In genomic region chr10:80297526-80298133, GRCm38 (mm10) we compare ENCODE assay signal across 11 mouse cellular contexts. TPM values are rescaled to one million over a fixed set of nuclear protein-coding genes. Genes with fewer than 3 reads are reported as not detected.
DNase-seq lines count a peak whose midpoint lies in the region; ATAC-seq and TF ChIP-seq lines count a peak whose summit lies in the region.
"Had no signal": no experiment of that assay in that cellular context is flagged by ENCODE, and none has a peak within 500 bp of the region (broad histone marks: within the 10 kb centered on the region; RNA-seq: fewer than 3 reads in every experiment).

No protein-coding gene starts in this region.

- H3K9me3 ChIP-seq in forebrain, embryonic 10.5 days: no peaks in the 10 kb centered on the region
- no peaks in the 10 kb centered on the region for H3K9me3 ChIP-seq in hindbrain, embryonic 14.5 days (ENCODE audit: control insufficient read depth, low read length)
- H3K9me3 ChIP-seq in neural tube, embryonic 13.5 days: no peaks in the 10 kb centered on the region
- H3K9me3 ChIP-seq: liver, embryonic 15.5 days had no signal

- TF ChIP-seq CTCF in layer of hippocampus, adult 2 months (conservative IDR thresholded peaks at IDR 0.05): no peak

- H3K4me2 ChIP-seq in hindbrain, embryonic 14.5 days (replicated peaks): peak overlapping the region; percentile 95
- peak overlapping the region; percentile 99 for H3K4me2 ChIP-seq in neural tube, embryonic 13.5 days
- H3K4me2 ChIP-seq: liver, embryonic 15.5 days had no signal

- H3K4me1 ChIP-seq in forebrain, embryonic 10.5 days: peaks cover 97% of the 10 kb centered on the region
- peaks cover 62% of the 10 kb centered on the region for H3K4me1 ChIP-seq in hindbrain, embryonic 14.5 days (replicated peaks; ENCODE audit: control insufficient read depth, insufficient read depth, low read length)
- H3K4me1 ChIP-seq in neural tube, embryonic 13.5 days (replicated peaks): peaks cover 90% of the 10 kb centered on the region

- no peak for DNase-seq in layer of hippocampus, adult 2 months (ENCODE audit: low spot score in 2 of 2)
- no peak for DNase-seq in layer of hippocampus, adult 18-20 months (ENCODE audit: low spot score in 2 of 2)
- no peak for DNase-seq in forebrain, embryonic 10.5 days (ENCODE audit: extremely low spot score, low spot score)
- DNase-seq in hindbrain, embryonic 14.5 days (ENCODE audit: low spot score): no peak
- no peak for DNase-seq in embryo, embryonic 10.5 days (ENCODE audit: low spot score)
- DNase-seq in lung, postnatal 25 days (ENCODE audit: low spot score): no peak
- DNase-seq: heart, adult 18-20 months; thymus, postnatal 14 days had no signal

- peak overlapping the region; percentile 87 for H3K27ac ChIP-seq in layer of hippocampus, adult 2 months
- H3K27ac ChIP-seq in forebrain, embryonic 10.5 days: peak overlapping the region; percentile 89
- peak overlapping the region; percentile 96 for H3K27ac ChIP-seq in hindbrain, embryonic 14.5 days
- peak overlapping the region; percentile 97 for H3K27ac ChIP-seq in neural tube, embryonic 13.5 days (replicated peaks)
- H3K27ac ChIP-seq: liver, embryonic 15.5 days had no signal

- peak overlapping the region; percentile 96; the same call in 1 of the 2 replicates for H3K9ac ChIP-seq in hindbrain, embryonic 14.5 days
- peak overlapping the region; percentile 100 for H3K9ac ChIP-seq in neural tube, embryonic 13.5 days
- H3K9ac ChIP-seq: liver, embryonic 15.5 days had no signal

- peak overlapping the region; percentile 8 for H3K4me3 ChIP-seq in layer of hippocampus, adult 2 months
- H3K4me3 ChIP-seq in forebrain, embryonic 10.5 days: 0 out of 2 replicates have a peak overlapping the region, but pooled peaks have one; percentile 9
- no peak overlapping the region for H3K4me3 ChIP-seq in hindbrain, embryonic 14.5 days (replicated peaks; ENCODE audit: low read length)
- peak overlapping the region; percentile 44; the same call in 1 of the 2 replicates for H3K4me3 ChIP-seq in neural tube, embryonic 13.5 days
- H3K4me3 ChIP-seq: liver, embryonic 15.5 days had no signal

- peaks cover 36% of the 10 kb centered on the region for H3K36me3 ChIP-seq in forebrain, embryonic 10.5 days (replicated peaks)
- peaks cover 32% of the 10 kb centered on the region for H3K36me3 ChIP-seq in hindbrain, embryonic 14.5 days (replicated peaks; ENCODE audit: control insufficient read depth, insufficient read depth)
- peaks cover 33% of the 10 kb centered on the region for H3K36me3 ChIP-seq in neural tube, embryonic 13.5 days

- 79% methylated on average over 8 of the region's 8 CpGs for WGBS in forebrain, embryonic 10.5 days
- WGBS in hindbrain, embryonic 14.5 days: 64% methylated on average over 8 of the region's 8 CpGs
- 69% methylated on average over 8 of the region's 8 CpGs for WGBS in neural tube, embryonic 13.5 days

- peaks cover 63% of the 10 kb centered on the region for H3K27me3 ChIP-seq in forebrain, embryonic 10.5 days (ENCODE audit: poor library complexity, severe bottlenecking)
- H3K27me3 ChIP-seq in hindbrain, embryonic 14.5 days (ENCODE audit: control insufficient read depth, insufficient read depth, low read length): no peaks in the 10 kb centered on the region
- no peaks in the 10 kb centered on the region for H3K27me3 ChIP-seq in neural tube, embryonic 13.5 days

- no peak for ATAC-seq in hindbrain, embryonic 14.5 days (ENCODE audit: low FRiP score)
- ATAC-seq in neural tube, embryonic 13.5 days (ENCODE audit: low read depth): no peak
- ATAC-seq: inflammation-experienced regulatory T-cells, adult 6 months had no signal

RNA-seq across cellular contexts. Expression of gene Apc2, which starts 1.9 kb away (rescaled TPM):
- total RNA-seq in layer of hippocampus, adult 2 months (2021): 100 to 1,000 TPM in 1 of 2 experiments, 10 to 100 TPM in 1; 98.3 to 110 TPM
- total RNA-seq in layer of hippocampus, adult 18-20 months (2021): 10 to 100 TPM; 94.5 to 95.5 TPM
- 19.4 and 27.0 TPM in 2 replicates for polyA plus RNA-seq in forebrain, embryonic 10.5 days (2016; fragmentation: Nextera tagmentation; extraction: Ambion mirVana)
- 200 and 216 TPM in 2 replicates for polyA plus RNA-seq in hindbrain, embryonic 14.5 days (2014; fragmentation: Nextera tagmentation; extraction: Ambion mirVana)
- 153 and 156 TPM in 2 replicates for polyA plus RNA-seq in neural tube, embryonic 13.5 days (2015; fragmentation: Nextera tagmentation; extraction: Ambion mirVana)

RNA-seq across cellular contexts. Expression of gene Rps15, which starts 5.4 kb away (rescaled TPM):
- 100 to 1,000 TPM; 926 to 932 TPM for total RNA-seq in layer of hippocampus, adult 2 months (2021)
- 1,000 to 10,000 TPM in 1 of 2 experiments, 100 to 1,000 TPM in 1; 997 to 1,043 TPM for total RNA-seq in layer of hippocampus, adult 18-20 months (2021)
- polyA plus RNA-seq in forebrain, embryonic 10.5 days (2016; fragmentation: Nextera tagmentation; extraction: Ambion mirVana): 1,138 and 1,144 TPM in 2 replicates
- polyA plus RNA-seq in hindbrain, embryonic 14.5 days (2014; fragmentation: Nextera tagmentation; extraction: Ambion mirVana): 570 and 649 TPM in 2 replicates
- 573 and 601 TPM in 2 replicates for polyA plus RNA-seq in neural tube, embryonic 13.5 days (2015; fragmentation: Nextera tagmentation; extraction: Ambion mirVana)

RNA-seq across cellular contexts. Expression of gene 2310011J03Rik, which starts 22.7 kb away (rescaled TPM):
- total RNA-seq in layer of hippocampus, adult 2 months (2021): 10 to 100 TPM; 23.5 to 25.7 TPM
- 10 to 100 TPM; 25.0 to 25.9 TPM for total RNA-seq in layer of hippocampus, adult 18-20 months (2021)
- 56.4 and 60.2 TPM in 2 replicates for polyA plus RNA-seq in forebrain, embryonic 10.5 days (2016; fragmentation: Nextera tagmentation; extraction: Ambion mirVana)
- polyA plus RNA-seq in hindbrain, embryonic 14.5 days (2014; fragmentation: Nextera tagmentation; extraction: Ambion mirVana): 23.3 and 24.5 TPM in 2 replicates
- polyA plus RNA-seq in neural tube, embryonic 13.5 days (2015; fragmentation: Nextera tagmentation; extraction: Ambion mirVana): 27.9 and 30.7 TPM in 2 replicates

RNA-seq across cellular contexts. Expression of gene Pcsk4, which starts 31.7 kb away (rescaled TPM):
- total RNA-seq in layer of hippocampus, adult 2 months (2021): 1 to 10 TPM; 2.8 to 3.2 TPM
- total RNA-seq in layer of hippocampus, adult 18-20 months (2021): 1 to 10 TPM; 3.5 to 3.8 TPM
- 5.7 and 6.7 TPM in 2 replicates for polyA plus RNA-seq in forebrain, embryonic 10.5 days (2016; fragmentation: Nextera tagmentation; extraction: Ambion mirVana)
- 4.4 and 4.7 TPM in 2 replicates for polyA plus RNA-seq in hindbrain, embryonic 14.5 days (2014; fragmentation: Nextera tagmentation; extraction: Ambion mirVana)
- 2.9 and 3.6 TPM in 2 replicates for polyA plus RNA-seq in neural tube, embryonic 13.5 days (2015; fragmentation: Nextera tagmentation; extraction: Ambion mirVana)

RNA-seq across cellular contexts. Expression of gene Reep6, which starts 32.1 kb away (rescaled TPM):
- 10 to 100 TPM in 1 of 2 experiments, 1 to 10 TPM in 1; 9.6 to 11.0 TPM for total RNA-seq in layer of hippocampus, adult 2 months (2021)
- 10 to 100 TPM; 10.3 to 10.9 TPM for total RNA-seq in layer of hippocampus, adult 18-20 months (2021)
- polyA plus RNA-seq in forebrain, embryonic 10.5 days (2016; fragmentation: Nextera tagmentation; extraction: Ambion mirVana): 7.7 and 9.1 TPM in 2 replicates
- 5.3 and 5.8 TPM in 2 replicates for polyA plus RNA-seq in hindbrain, embryonic 14.5 days (2014; fragmentation: Nextera tagmentation; extraction: Ambion mirVana)
- polyA plus RNA-seq in neural tube, embryonic 13.5 days (2015; fragmentation: Nextera tagmentation; extraction: Ambion mirVana): 3.3 and 4.5 TPM in 2 replicates
- polyA plus RNA-seq: inflammation-experienced regulatory T-cells, adult 6 months had no signal
